Mouse (Mus musculus) lung, postnatal 4 days (tissue): ENCODE results near the gene Itpkc.

Experiments
- DNase-seq, 2 experiments: peaks; one replicate each; pipeline ENCODE4 v3.0.0; 2021

Gene Itpkc

GRCm38 (mm10) chr7:27163450-27163805 is 65.0 kb downstream of the Itpkc start:
- DNase-seq = no peak

- no peak for DNase-seq
Observed at GRCm38 (mm10) chr7:27162780-27163449, 65.5 kb downstream of the Itpkc start.

- no peak for DNase-seq
Observed at GRCm38 (mm10) chr7:27161744-27162143, 66.7 kb downstream of the Itpkc start.

DNA sequence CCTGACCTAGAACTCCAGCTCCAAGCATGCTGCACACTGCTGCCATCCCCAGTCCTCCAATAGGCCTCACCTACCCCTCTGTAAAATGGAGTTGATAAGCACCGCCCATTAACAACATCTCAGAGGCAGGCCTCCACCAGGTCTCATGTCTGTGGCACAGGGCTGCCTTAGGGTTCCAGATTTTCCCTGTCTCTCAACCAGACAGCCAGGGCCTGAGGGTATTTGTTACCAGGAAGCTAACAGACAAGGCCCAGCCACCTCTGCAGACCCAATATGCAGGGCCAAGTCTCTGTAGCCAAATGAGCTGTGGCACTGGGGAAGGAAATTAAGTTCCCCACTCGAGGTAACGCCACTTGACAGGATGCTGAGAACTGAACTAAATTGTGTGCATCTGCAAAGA is 67.5 kb downstream of the Itpkc start:
- DNase-seq = no peak

DNA sequence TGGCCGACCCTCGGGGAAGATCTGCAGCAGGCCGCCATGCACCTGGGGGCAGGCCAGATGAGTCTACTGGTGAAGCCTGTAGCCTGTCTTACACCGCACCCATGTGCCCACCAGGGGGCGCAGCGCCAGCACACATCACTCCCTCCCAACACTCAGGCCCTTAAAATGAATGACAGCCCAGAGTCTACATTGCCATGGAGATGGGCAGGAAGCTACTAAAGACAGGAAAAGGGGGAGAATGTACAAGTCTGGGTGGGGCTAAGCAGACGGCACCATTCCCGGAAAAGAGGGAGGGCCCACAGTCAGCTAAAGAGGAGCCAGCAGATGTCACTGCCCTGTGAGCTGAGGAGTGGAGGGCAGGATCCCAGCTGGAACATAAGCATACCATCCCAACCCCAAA is 68.6 kb downstream of the Itpkc start:
- DNase-seq = peak; percentile 93

- DNase-seq = no peak
Observed at GRCm38 (mm10) chr7:27159256-27159655, 69.2 kb downstream of the Itpkc start.

GRCm38 (mm10) chr7:27158171-27158570 is 70.3 kb downstream of the Itpkc start:
- no peak for DNase-seq
